Comparison of ENCODE assay signal across 22 mouse cellular contexts in the genomic region with DNA sequence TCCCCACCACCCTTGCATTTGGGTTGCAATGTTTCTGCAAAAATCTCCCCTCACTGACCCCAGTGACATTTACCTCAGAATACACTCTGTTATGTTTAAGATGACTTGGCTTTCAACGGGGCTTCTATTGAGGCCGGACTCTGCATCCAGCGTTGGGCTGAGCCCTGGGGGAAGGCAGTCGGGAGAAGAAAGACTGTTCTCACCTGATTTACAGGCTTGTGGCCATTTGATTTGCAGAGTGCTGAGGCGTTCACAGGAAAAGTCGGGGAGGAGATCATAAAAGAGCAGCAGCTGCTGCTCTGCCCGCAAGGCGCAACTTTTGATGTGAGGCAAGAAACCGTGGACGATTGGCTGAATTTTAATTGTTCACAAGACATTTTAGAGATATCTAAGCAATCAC. TPM values are rescaled to one million over a fixed set of nuclear protein-coding genes. Genes with fewer than 3 reads are reported as not detected.
A peak's percentile ranks its signal among the peaks of the same experiment; 100 is the strongest.
DNase-seq lines count a peak whose midpoint lies in the region; ATAC-seq and TF ChIP-seq lines count a peak whose summit lies in the region.
"Had no signal": no experiment of that assay in that cellular context is flagged by ENCODE, and none has a peak within 500 bp of the region (broad histone marks: within the 10 kb centered on the region; RNA-seq: fewer than 3 reads in every experiment).

No protein-coding gene starts in this region.

- no peak overlapping the region for H3K9ac ChIP-seq in hindbrain, embryonic 14.5 days
- H3K9ac ChIP-seq in hindbrain, embryonic 11.5 days (ENCODE audit: low read depth, low read length), result no peak overlapping the region
- no peak overlapping the region for H3K9ac ChIP-seq in midbrain, embryonic 14.5 days (replicated peaks; ENCODE audit: low read length)
- no peak overlapping the region for H3K9ac ChIP-seq in midbrain, postnatal 0 days (replicated peaks; ENCODE audit: low read length, poor library complexity, severe bottlenecking)
- H3K9ac ChIP-seq in limb, embryonic 13.5 days, result no peak overlapping the region
- H3K9ac ChIP-seq: forebrain, embryonic 12.5 days; lung, embryonic 14.5 days had no signal

- 0 out of 2 replicates have a peak overlapping the region, but pooled peaks have one; percentile 0 for H3K4me2 ChIP-seq in hindbrain, embryonic 14.5 days (replicated peaks)
- H3K4me2 ChIP-seq in hindbrain, embryonic 11.5 days (replicated peaks; ENCODE audit: low read depth, low read length), result no peak overlapping the region
- H3K4me2 ChIP-seq in midbrain, embryonic 14.5 days (ENCODE audit: low read length), result no peak overlapping the region
- no peak overlapping the region for H3K4me2 ChIP-seq in midbrain, postnatal 0 days (ENCODE audit: low read depth, low read length, poor library complexity, severe bottlenecking)
- 0 out of 2 replicates have a peak overlapping the region, but pooled peaks have one; percentile 7 for H3K4me2 ChIP-seq in limb, embryonic 13.5 days (replicated peaks)
- H3K4me2 ChIP-seq: forebrain, embryonic 12.5 days; heart, embryonic 11.5 days; liver, embryonic 11.5 days; lung, embryonic 14.5 days had no signal

- no peak for DNase-seq in hindbrain, embryonic 14.5 days (ENCODE audit: low spot score)
- DNase-seq in hindbrain, embryonic 11.5 days (ENCODE audit: low spot score), result no peak
- DNase-seq in midbrain, embryonic 14.5 days, result peak; percentile 37
- no peak for DNase-seq in midbrain, postnatal 0 days (ENCODE audit: low spot score)
- peak; percentile 45 for DNase-seq in embryo, embryonic 11 days
- DNase-seq in lung, postnatal 4 days, result no peak
- no peak for DNase-seq in ovary, postnatal 14 days (ENCODE audit: low spot score)
- DNase-seq: adrenal gland, postnatal 25 days; cerebellum, adult 8-10 months; heart, postnatal 14 days; lung, embryonic 14.5 days; right cerebral cortex, postnatal 25 days; thymus, postnatal 14 days had no signal

- H3K27me3 ChIP-seq in hindbrain, embryonic 14.5 days (ENCODE audit: control insufficient read depth, insufficient read depth, low read length), result no peaks in the 10 kb centered on the region
- H3K27me3 ChIP-seq in hindbrain, embryonic 11.5 days (ENCODE audit: control insufficient read depth, insufficient read depth, low read length), result no peaks in the 10 kb centered on the region
- H3K27me3 ChIP-seq in midbrain, embryonic 14.5 days (ENCODE audit: control insufficient read depth, insufficient read depth, low read length), result no peaks in the 10 kb centered on the region
- H3K27me3 ChIP-seq in midbrain, postnatal 0 days (ENCODE audit: insufficient read depth, low read length), result no peaks in the 10 kb centered on the region
- no peaks in the 10 kb centered on the region for H3K27me3 ChIP-seq in limb, embryonic 13.5 days
- H3K27me3 ChIP-seq: forebrain, embryonic 12.5 days had no signal

- no peak for ATAC-seq in hindbrain, embryonic 14.5 days (ENCODE audit: low FRiP score)
- no peak for ATAC-seq in hindbrain, embryonic 11.5 days (ENCODE audit: low FRiP score)
- ATAC-seq in midbrain, embryonic 14.5 days (ENCODE audit: low FRiP score, low TSS enrichment), result no peak
- no peak for ATAC-seq in midbrain, postnatal 0 days (ENCODE audit: low FRiP score)
- ATAC-seq in limb, embryonic 13.5 days (ENCODE audit: low FRiP score, low read depth), result 0 out of 2 replicates have a peak, but pooled peaks have one; percentile 24
- ATAC-seq: activated CD4-positive, CD25-positive, alpha-beta regulatory T cell, adult 4 months; intestine, postnatal 0 days had no signal

- no peak for TF ChIP-seq CTCF in midbrain, postnatal 0 days (IDR thresholded peaks at IDR 0.05)

- H3K4me3 ChIP-seq in hindbrain, embryonic 14.5 days (replicated peaks; ENCODE audit: low read length), result 0 out of 2 replicates have a peak overlapping the region, but pooled peaks have one; percentile 2
- H3K4me3 ChIP-seq in hindbrain, embryonic 11.5 days (ENCODE audit: low read depth, low read length), result no peak overlapping the region
- H3K4me3 ChIP-seq in midbrain, embryonic 14.5 days (replicated peaks; ENCODE audit: low read depth, low read length), result no peak overlapping the region
- no peak overlapping the region for H3K4me3 ChIP-seq in midbrain, postnatal 0 days (ENCODE audit: low read depth, low read length)
- no peak overlapping the region for H3K4me3 ChIP-seq in limb, embryonic 13.5 days
- H3K4me3 ChIP-seq: forebrain, embryonic 12.5 days had no signal

- WGBS in hindbrain, embryonic 14.5 days, result 46% methylated on average over 10 of the region's 10 CpGs
- WGBS in hindbrain, embryonic 11.5 days, result 57% methylated on average over 10 of the region's 10 CpGs
- 44% methylated on average over 10 of the region's 10 CpGs for WGBS in midbrain, embryonic 14.5 days
- WGBS in midbrain, postnatal 0 days, result 35% methylated on average over 10 of the region's 10 CpGs
- WGBS in limb, embryonic 13.5 days, result 6% methylated on average over 10 of the region's 10 CpGs

- no peaks in the 10 kb centered on the region for H3K9me3 ChIP-seq in hindbrain, embryonic 14.5 days (ENCODE audit: control insufficient read depth, low read length)
- H3K9me3 ChIP-seq in hindbrain, embryonic 11.5 days (ENCODE audit: control insufficient read depth, low read length), result no peaks in the 10 kb centered on the region
- no peaks in the 10 kb centered on the region for H3K9me3 ChIP-seq in midbrain, embryonic 14.5 days (ENCODE audit: control insufficient read depth, low read length)
- H3K9me3 ChIP-seq in midbrain, postnatal 0 days (ENCODE audit: low read length), result no peaks in the 10 kb centered on the region
- H3K9me3 ChIP-seq in limb, embryonic 13.5 days, result no peaks in the 10 kb centered on the region
- H3K9me3 ChIP-seq: forebrain, embryonic 12.5 days had no signal

- peak overlapping the region; percentile 43; the same call in 1 of the 2 replicates for H3K27ac ChIP-seq in hindbrain, embryonic 14.5 days
- no peak overlapping the region for H3K27ac ChIP-seq in hindbrain, embryonic 11.5 days (ENCODE audit: low read depth, low read length)
- H3K27ac ChIP-seq in midbrain, embryonic 14.5 days (replicated peaks; ENCODE audit: low read depth, low read length), result 0 out of 2 replicates have a peak overlapping the region, but pooled peaks have one; percentile 20
- no peak overlapping the region for H3K27ac ChIP-seq in midbrain, postnatal 0 days (ENCODE audit: low read depth, low read length)
- no peak overlapping the region for H3K27ac ChIP-seq in limb, embryonic 13.5 days
- H3K27ac ChIP-seq: forebrain, embryonic 12.5 days had no signal

- H3K4me1 ChIP-seq in hindbrain, embryonic 14.5 days (replicated peaks; ENCODE audit: control insufficient read depth, insufficient read depth, low read length), result peaks cover 3% of the 10 kb centered on the region; the same call in 1 of the 2 replicates
- H3K4me1 ChIP-seq in hindbrain, embryonic 11.5 days (replicated peaks; ENCODE audit: control insufficient read depth, insufficient read depth, low read length), result no peaks in the 10 kb centered on the region
- 0 out of 2 replicates have a peak, but pooled peaks cover 3% of the 10 kb centered on the region for H3K4me1 ChIP-seq in midbrain, embryonic 14.5 days (ENCODE audit: control insufficient read depth, insufficient read depth, low read length)
- no peaks in the 10 kb centered on the region for H3K4me1 ChIP-seq in midbrain, postnatal 0 days (ENCODE audit: insufficient read depth, low read length)
- peaks cover 13% of the 10 kb centered on the region for H3K4me1 ChIP-seq in limb, embryonic 13.5 days
- H3K4me1 ChIP-seq: forebrain, embryonic 12.5 days had no signal

- H3K36me3 ChIP-seq in hindbrain, embryonic 14.5 days (replicated peaks; ENCODE audit: control insufficient read depth, insufficient read depth), result no peaks in the 10 kb centered on the region
- H3K36me3 ChIP-seq in hindbrain, embryonic 11.5 days (ENCODE audit: control insufficient read depth, insufficient read depth, low read length), result no peaks in the 10 kb centered on the region
- no peaks in the 10 kb centered on the region for H3K36me3 ChIP-seq in midbrain, embryonic 14.5 days (ENCODE audit: control insufficient read depth, insufficient read depth, low read length)
- H3K36me3 ChIP-seq in midbrain, postnatal 0 days (ENCODE audit: insufficient read depth, low read length), result no peaks in the 10 kb centered on the region
- no peaks in the 10 kb centered on the region for H3K36me3 ChIP-seq in limb, embryonic 13.5 days
- H3K36me3 ChIP-seq: forebrain, embryonic 12.5 days had no signal

RNA-seq across cellular contexts. Expression of gene Gsg1, which starts 25.7 kb away (rescaled TPM):
- 0.15 and 0.31 TPM in 2 replicates for polyA plus RNA-seq in hindbrain, embryonic 14.5 days (2014; fragmentation: Nextera tagmentation; extraction: Ambion mirVana)
- 0.32 and 0.66 TPM in 2 replicates for polyA plus RNA-seq in hindbrain, embryonic 11.5 days (2014; fragmentation: Nextera tagmentation; extraction: Ambion mirVana)
- 0.18 and 0.22 TPM in 2 replicates for polyA plus RNA-seq in midbrain, embryonic 14.5 days (2014; fragmentation: Nextera tagmentation; extraction: Ambion mirVana)
- 0.99 and 2.6 TPM in 2 replicates for total RNA-seq in midbrain, postnatal 0 days (2014; rRNA removed)
- 0.17 and 0.37 TPM in 2 replicates for polyA plus RNA-seq in midbrain, postnatal 0 days (2015; fragmentation: Nextera tagmentation; extraction: Ambion mirVana)
- polyA plus RNA-seq in limb, embryonic 13.5 days (2015; fragmentation: Nextera tagmentation; extraction: Ambion mirVana), result 0.86 and 1.0 TPM in 2 replicates
- total RNA-seq: adrenal gland, postnatal 25 days; layer of hippocampus, postnatal 25 days; left cerebral cortex, postnatal 14 days; megakaryocyte progenitor cell, adult 5-6 weeks had no signal
- polyA plus RNA-seq: activated CD4-positive, CD25-positive, alpha-beta regulatory T cell, adult 4 months had no signal

RNA-seq across cellular contexts. Expression of gene Pbp2, which starts 30.3 kb away (rescaled TPM):
- 0.16 and 0.31 TPM in 2 replicates for polyA plus RNA-seq in hindbrain, embryonic 14.5 days (2014; fragmentation: Nextera tagmentation; extraction: Ambion mirVana)
- 0.22 TPM in 1 of 2 replicates, not detected in the other for polyA plus RNA-seq in hindbrain, embryonic 11.5 days (2014; fragmentation: Nextera tagmentation; extraction: Ambion mirVana)
- polyA plus RNA-seq in midbrain, embryonic 14.5 days (2014; fragmentation: Nextera tagmentation; extraction: Ambion mirVana), result not detected in 2 replicates
- not detected in 2 replicates for total RNA-seq in midbrain, postnatal 0 days (2014; rRNA removed)
- not detected in 2 replicates for polyA plus RNA-seq in midbrain, postnatal 0 days (2015; fragmentation: Nextera tagmentation; extraction: Ambion mirVana)
- polyA plus RNA-seq in limb, embryonic 13.5 days (2015; fragmentation: Nextera tagmentation; extraction: Ambion mirVana), result 0.25 TPM in 1 of 2 replicates, not detected in the other
- total RNA-seq: adrenal gland, postnatal 25 days; heart, postnatal 14 days; layer of hippocampus, postnatal 25 days; megakaryocyte progenitor cell, adult 5-6 weeks had no signal
- polyA plus RNA-seq: activated CD4-positive, CD25-positive, alpha-beta regulatory T cell, adult 4 months; forebrain, embryonic 12.5 days; heart, embryonic 11.5 days; intestine, postnatal 0 days; liver, embryonic 11.5 days had no signal

Comparison
In these comparisons a context has a peak if more than half of its experiments do, and no peak if none do; other contexts are left out.
1. DNase-seq: peak in midbrain, embryonic 14.5 days (single experiment) and embryo, embryonic 11 days (single experiment); none in hindbrain, embryonic 14.5 days (single experiment), hindbrain, embryonic 11.5 days (single experiment), midbrain, postnatal 0 days (single experiment), lung, postnatal 4 days (0 of 2) and ovary, postnatal 14 days (single experiment).
2. H3K27ac ChIP-seq: peak in hindbrain, embryonic 14.5 days (single experiment) and midbrain, embryonic 14.5 days (single experiment); none in hindbrain, embryonic 11.5 days (single experiment), midbrain, postnatal 0 days (single experiment) and limb, embryonic 13.5 days (single experiment).
3. H3K4me2 ChIP-seq: peak in hindbrain, embryonic 14.5 days (single experiment) and limb, embryonic 13.5 days (single experiment); none in hindbrain, embryonic 11.5 days (single experiment), midbrain, embryonic 14.5 days (single experiment) and midbrain, postnatal 0 days (single experiment).